Mouse (Mus musculus) thymus, postnatal 14 days (tissue): ENCODE measurements around the gene Zfr.

ENCODE experiments used
- DNase-seq: peaks from one replicate; pipeline ENCODE4 v3.0.0; 2021

Gene Zfr

DNA sequence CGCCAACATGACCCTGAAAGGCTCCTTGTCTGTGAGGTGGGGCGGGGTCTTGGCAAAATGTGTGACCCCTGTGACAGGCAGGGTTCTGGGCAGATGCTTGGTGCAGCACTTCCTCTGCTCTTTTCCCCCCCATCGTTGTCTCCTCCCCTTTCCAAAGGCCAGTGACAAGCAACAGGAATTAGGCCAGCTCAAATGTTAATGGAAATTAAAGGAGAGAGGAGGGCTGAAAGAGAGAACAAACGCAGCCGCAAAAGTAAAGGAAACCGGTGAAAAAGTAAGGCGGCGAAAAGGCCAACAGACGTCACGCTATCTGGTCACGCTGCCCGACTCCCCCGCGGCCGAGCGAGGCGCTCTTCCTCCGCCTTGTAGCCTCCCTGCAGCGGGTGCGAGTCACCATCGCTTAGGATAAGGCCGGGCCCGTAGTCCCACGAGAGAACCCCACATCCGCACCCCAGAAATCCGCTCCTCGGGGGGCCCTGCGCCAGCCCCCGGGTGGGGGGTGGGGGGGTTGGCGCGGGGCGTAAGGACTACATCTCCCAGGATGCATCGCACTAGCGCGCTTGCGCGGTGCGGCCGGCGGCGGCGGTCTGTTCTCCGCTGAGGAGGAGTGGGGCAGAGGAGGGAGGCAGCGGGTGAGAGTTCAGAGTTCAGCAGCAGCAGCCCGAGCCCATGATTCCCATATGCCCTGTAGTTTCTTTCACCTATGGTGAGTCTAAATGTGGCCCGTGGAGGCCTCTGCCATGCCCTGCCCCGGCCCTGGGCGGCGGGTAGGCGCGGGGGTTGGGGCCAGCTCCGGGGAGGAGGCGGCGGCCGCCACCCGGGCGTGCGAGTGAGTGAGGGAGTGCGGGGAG lies at the start of gene Zfr:
TSS of gene Zfr (plus strand) at position 590 of the 851 bp plus-strand sequence.
- DNase-seq = peak; percentile 97

GRCm38 (mm10) chr15:12067971-12068370 lies 49.7 kb upstream of the Zfr start:
- no peak for DNase-seq

GRCm38 (mm10) chr15:12068395-12069218 lies 49.0 kb upstream of the Zfr start:
- DNase-seq = no peak

DNA sequence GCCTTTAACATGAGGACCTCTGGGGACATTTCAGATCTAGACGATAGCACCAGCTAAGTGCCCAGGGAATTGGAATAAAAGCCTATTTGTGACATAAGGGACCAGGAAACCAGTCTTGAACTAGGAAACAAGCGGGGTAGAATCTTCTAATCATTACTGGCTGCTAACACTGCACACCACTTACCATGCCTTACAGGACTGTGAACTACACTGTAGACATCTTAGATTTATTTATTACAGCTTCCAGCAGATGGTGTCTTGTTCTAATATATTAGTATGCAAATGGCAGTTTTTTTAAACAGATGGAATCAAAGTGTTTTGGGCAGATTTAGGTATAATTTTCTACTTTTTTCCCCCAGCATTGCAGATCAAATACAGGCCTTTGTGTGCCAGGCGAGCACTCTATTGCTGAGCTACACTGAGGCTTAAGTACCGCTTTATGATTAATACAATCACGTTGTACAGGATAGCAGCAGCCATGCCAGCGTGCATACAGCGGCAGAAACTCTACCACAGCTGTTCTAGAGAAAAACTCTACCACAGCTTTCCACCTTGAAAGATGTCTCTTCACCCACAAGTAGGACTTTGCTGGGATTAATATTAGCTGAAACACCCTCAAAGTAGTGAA lies 44.8 kb upstream of the Zfr start:
- no peak for DNase-seq

GRCm38 (mm10) chr15:12074426-12074825 lies 43.2 kb upstream of the Zfr start:
- DNase-seq = no peak

DNA sequence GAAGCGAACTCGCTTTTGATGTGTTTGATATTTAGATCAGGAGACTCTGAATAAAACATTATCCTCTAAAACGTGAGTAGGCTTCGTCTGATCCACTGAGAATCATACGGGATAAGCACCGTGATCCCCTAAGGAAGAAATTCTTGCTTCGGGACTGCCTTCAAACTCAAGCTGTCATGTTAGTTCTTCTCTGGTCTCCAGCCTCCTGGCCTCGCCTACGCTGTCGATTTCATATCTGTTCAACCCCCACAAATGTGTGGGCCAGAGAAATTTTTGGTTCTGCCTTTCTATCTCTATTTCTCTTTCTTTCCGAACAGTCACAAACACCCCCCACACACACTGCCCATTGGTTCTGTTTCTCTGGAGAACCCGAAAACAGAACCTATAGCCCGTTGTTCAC lies 35.3 kb upstream of the Zfr start:
- DNase-seq = no peak

GRCm38 (mm10) chr15:12084164-12084563 lies 33.5 kb upstream of the Zfr start:
- no peak for DNase-seq

DNA sequence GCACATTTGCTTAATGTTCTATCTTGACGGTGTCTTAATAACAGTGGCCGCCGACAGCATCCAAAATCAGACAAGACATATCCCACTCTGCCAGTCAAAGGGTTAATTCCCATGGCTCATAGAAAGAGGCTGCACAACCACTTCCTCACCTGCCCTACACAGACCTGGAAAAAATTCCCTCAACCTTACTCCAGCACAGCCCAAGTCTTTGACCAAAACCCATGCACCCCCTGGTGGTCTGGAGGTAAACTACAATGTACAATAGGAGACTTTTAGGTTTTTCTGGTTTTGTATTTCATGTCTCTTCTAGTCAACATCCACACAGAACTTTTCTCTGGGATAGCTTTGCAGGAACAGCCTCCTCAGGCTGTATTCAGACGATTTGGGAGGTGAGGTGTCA lies 32.8 kb upstream of the Zfr start:
- peak; percentile 68 for DNase-seq

- no peak for DNase-seq
These were observed 30.0 kb upstream of the Zfr start for GRCm38 (mm10) chr15:12087634-12088033.

GRCm38 (mm10) chr15:12088091-12088490 lies 29.5 kb upstream of the Zfr start:
- DNase-seq = no peak

- no peak for DNase-seq
These were observed 27.5 kb upstream of the Zfr start for GRCm38 (mm10) chr15:12090087-12090486.

- no peak for DNase-seq
These were observed 26.5 kb upstream of the Zfr start for GRCm38 (mm10) chr15:12090981-12091669.

- peak; percentile 68 for DNase-seq
These were observed 25.7 kb upstream of the Zfr start for GRCm38 (mm10) chr15:12091781-12092458.

GRCm38 (mm10) chr15:12093026-12093960 lies 24.3 kb upstream of the Zfr start:
- no peak for DNase-seq

GRCm38 (mm10) chr15:12093961-12094566 lies 23.6 kb upstream of the Zfr start:
- DNase-seq = no peak

DNA sequence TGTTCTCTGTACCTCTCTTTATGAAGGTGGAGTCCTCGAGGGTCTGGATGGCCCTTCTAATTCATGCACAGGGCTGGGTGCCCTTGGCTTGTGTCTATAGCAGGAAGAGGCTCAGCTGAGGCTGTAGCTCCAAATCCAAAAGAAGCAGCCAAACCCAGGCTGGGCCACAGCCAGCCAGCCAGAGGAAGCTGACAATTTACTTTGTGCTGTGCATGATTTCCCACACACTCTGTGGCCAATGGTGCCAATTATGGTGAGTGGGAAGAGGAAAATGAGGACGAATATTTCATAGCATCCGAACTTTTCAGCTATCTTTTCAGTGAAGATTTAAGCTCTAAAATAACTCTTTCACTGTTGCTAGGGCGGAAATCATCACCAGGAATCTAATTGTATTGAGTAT lies 21.2 kb upstream of the Zfr start:
- no peak for DNase-seq

- no peak for DNase-seq
These were observed 20.3 kb upstream of the Zfr start for GRCm38 (mm10) chr15:12097344-12097743.

- DNase-seq = no peak
These were observed 16.7 kb upstream of the Zfr start for GRCm38 (mm10) chr15:12100912-12101311.

- no peak for DNase-seq
These were observed 13.9 kb upstream of the Zfr start for GRCm38 (mm10) chr15:12103763-12104162.

- no peak for DNase-seq
These were observed 12.8 kb upstream of the Zfr start for GRCm38 (mm10) chr15:12104827-12105226.

GRCm38 (mm10) chr15:12106430-12106829 lies 11.2 kb upstream of the Zfr start:
- no peak for DNase-seq
